Mouse (Mus musculus) heart, postnatal 4 days (tissue): ENCODE data around the gene Fas. TPM values are rescaled to one million over a fixed set of nuclear protein-coding genes. Genes with fewer than 3 reads are reported as not detected.

Source experiments
- DNase-seq: peaks from one replicate; pipeline ENCODE4 v3.0.0; 2021
- total RNA-seq, 2 experiments: library from RNA; stranded (reverse); gene quantifications; 2 replicates each; pipeline ENCODE4 v1.2.3; 2021

Gene Fas
- total RNA-seq, 2 experiments from 2014 or later: 4.3 to 4.6 TPM

- no peak for DNase-seq
Observed at GRCm38 (mm10) chr19:34369551-34369950, 79.1 kb downstream of the Fas start.

DNA sequence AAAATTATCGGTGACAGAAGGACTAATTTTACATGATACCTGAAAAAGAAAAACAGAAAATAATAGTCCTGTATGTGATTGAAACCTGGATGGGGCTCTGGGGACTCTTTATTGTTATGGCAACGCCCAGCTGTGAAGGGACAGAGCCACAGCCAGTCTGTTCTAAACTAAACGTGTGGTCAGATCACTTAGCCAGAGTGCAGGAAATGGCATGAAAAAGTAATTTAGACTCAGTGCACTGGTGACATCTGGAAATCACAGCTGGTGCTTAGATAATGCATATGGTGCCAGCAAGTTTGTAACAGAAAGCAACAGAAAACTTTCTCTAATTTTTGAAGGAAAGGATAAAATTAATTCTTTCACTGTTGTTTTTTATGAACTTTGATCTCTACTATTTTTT, 79.9 kb downstream of the Fas start:
- DNase-seq: no peak

Other genes with a start within 250 kb of the Fas start
- not detected for gene Lipn, start 223.3 kb upstream of the Fas start, total RNA-seq
- gene Lipm, start 189.7 kb upstream of the Fas start, total RNA-seq: not detected
- gene Ankrd22, start 124.6 kb upstream of the Fas start, total RNA-seq: not detected
- gene Stambpl1, start 98.4 kb upstream of the Fas start, total RNA-seq: 1 to 10 TPM; 7.1 to 7.9 TPM
- 1,000 to 10,000 TPM; 1,243 to 1,503 TPM for gene Acta2, start 35.1 kb upstream of the Fas start, total RNA-seq
- gene Ch25h, start 184.5 kb downstream of the Fas start, total RNA-seq: under 1 TPM; 0.32 to 0.45 TPM
- gene Lipa, start 236.8 kb downstream of the Fas start, total RNA-seq: 10 to 100 TPM; 20.7 to 21.2 TPM